Mouse (Mus musculus) T-helper 17 cell (primary cell): ENCODE results near the gene Agl.

Experiments used
- in situ Hi-C, 2 experiments: fragments of 300-600 bp; cut with MboI, MseI; formaldehyde crosslinking; loops; 1 replicate in 1 of 2; 2 replicates in 1 of 2; pipeline ENCODE4 v1.15.1; 2025; ENCODE audit warnings: high pct_unique_total_duplicates in 2 of 2

Gene Agl

DNA sequence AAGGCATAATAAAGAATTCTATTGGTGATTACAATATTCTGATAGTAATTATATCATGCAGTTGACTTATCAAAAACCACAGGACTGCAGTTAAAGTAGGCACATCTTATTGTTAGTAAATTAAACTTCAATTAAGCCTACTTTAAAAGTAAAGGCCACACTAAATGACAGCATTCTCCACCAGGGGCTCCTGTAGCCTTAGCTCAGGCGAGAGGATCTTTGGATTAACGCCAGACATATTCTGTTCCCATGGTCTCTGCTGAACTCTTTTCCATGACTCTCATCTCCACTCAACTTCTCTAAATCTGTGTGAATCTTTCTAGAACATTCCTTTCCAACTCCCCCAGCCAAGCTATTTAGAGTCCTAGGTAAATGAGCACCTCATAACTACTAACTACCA lies 109.2 kb downstream of the Agl start:
- in situ Hi-C loops = loop anchor here in 1 of 2 experiments (25.0 kb wide), 1 partner anchor 1786 kb away; the partner anchor contains the start of gene Olfm3

DNA sequence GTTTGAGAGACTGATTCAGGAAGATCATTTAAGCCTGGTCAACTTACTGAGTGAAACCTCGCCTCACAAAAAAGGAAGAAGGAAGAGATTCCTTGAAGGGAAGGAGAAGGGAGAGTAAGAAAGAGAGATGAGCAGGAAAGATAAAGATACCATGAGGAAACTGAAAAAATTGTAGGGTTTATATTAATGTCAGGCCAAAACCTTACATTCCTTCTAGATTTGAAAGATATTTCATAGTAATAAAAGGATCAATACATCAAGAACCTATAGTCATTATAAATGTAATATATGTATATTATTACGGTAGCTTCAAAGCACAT lies 112.3 kb downstream of the Agl start:
- in situ Hi-C loops = loop anchor here in 1 of 2 experiments (25.0 kb wide), 1 partner anchor 1783 kb away; the partner anchor contains the start of gene Olfm3

DNA sequence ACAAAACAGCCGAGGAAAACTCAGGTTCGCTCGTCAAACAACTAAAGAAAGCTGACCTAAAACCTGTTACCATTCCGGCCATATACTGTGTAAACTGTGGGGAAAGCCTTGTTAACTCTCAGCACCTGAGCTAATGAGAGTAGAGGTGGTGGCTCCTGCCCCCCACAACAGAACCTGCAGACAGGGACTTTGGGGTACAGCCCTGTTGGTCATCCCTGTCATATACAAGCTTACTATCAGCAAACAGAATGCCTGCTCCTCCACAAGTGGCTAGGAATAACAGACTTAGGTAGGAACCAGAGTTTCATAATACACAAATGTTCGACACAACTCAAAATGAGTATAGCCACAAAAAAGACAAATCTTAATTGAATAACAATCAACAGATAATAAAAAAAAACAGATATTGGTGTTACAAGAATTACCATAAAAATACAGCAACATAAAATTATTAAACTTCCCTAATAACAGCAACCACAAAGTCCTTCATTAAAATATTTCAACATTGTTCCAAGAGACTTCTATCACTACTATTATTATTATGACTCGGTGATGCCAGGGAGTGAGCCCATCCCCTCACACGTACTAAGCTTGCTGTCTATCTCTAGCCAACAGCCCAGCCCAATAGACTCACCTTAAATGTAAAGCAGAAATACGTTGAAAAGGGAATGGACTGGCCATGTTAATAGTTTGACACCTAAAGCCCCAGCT lies 112.9 kb downstream of the Agl start:
- in situ Hi-C loops = loop anchor here in 1 of 2 experiments (25.0 kb wide), 1 partner anchor 1783 kb away; the partner anchor contains the start of gene Olfm3

DNA sequence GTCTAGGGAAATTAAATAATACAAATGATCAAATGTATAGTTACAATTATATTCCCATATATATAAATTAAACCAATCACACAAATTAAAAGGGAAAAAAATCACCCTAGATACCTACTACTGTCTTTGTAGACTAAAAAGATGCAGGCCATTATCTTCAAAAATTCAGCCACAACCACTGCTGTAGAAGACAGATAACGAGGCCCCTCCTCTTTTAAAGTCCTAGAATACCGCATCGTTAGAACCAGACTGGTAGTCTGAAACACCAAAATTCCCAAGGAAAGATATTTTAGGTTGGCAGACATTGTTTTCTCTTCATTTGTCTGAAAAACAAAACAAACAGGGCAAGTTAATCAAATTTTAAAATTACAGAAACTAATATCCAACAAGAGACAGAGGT lies 113.7 kb downstream of the Agl start:
- in situ Hi-C loops = loop anchor here in 1 of 2 experiments (25.0 kb wide), 1 partner anchor 1782 kb away; the partner anchor contains the start of gene Olfm3
